Mouse (Mus musculus) heart, adult 9 months (tissue): ENCODE results near the gene Zdhhc16.
"Not testable (repeated sequence)": the region's sequence is repeated elsewhere in the genome, so short reads cannot be mapped to it uniquely, and the experiment has no call there.

Experiments used
- DNase-seq, 2 experiments: peaks; one replicate each; pipeline ENCODE4 v3.0.0; 2022; ENCODE audit warnings: low spot score in 2 of 2

The Zdhhc16 gene

DNA sequence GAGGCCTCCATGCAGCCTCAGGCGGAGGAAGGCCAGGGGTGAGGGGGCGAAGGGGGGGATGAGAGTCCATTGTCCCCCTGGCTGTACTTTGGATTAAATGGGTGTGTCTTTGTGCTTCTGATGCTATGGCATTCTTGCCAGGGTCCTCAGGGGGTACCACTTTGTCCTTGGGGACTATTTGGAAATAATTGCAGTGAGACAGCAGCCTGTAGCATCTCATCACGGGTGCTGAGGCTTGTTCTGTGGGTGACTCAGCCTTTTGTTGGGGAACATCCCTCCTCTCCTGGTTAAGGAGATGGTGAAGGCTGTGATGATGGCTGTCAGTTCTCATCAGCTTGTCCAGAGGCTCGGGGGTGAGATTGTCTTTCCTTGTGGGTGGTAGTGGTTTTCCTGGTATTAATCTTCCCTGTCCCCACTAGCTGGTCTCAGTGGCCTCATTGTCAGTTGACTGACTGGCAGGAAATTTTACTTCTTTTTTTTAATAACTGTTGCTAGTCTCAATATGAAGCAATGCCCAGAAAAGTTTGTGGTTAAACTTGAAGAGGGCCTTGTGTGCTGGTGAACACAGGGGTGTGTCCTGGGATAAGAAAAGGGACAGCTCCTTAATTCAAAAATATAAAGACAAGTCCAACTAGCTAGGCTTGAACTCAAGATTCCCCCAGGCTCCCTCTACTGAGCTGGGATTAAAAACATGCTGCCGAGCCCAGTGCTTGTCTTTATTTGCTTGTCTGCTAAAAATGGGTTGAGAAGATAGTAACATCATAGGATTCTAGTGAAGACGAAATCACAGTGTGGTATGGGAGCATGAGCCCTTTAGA is 19.3 kb upstream of the Zdhhc16 start:
- DNase-seq, result no peak

DNA sequence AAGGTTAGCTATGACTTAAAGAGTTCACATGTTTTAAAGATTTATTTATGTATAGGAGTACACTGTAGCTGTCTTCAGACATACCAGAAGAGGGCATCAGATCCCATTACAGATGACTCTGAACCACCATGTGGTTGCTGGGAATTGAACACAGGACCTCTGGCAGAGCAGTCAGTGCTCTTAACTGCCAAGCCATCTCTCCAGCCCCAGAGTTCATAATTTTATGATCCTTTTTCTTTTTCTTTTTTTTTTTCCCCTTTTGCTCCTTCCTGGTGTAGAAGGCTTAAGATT is 18.7 kb upstream of the Zdhhc16 start:
- DNase-seq, result not testable (repeated sequence)

DNA sequence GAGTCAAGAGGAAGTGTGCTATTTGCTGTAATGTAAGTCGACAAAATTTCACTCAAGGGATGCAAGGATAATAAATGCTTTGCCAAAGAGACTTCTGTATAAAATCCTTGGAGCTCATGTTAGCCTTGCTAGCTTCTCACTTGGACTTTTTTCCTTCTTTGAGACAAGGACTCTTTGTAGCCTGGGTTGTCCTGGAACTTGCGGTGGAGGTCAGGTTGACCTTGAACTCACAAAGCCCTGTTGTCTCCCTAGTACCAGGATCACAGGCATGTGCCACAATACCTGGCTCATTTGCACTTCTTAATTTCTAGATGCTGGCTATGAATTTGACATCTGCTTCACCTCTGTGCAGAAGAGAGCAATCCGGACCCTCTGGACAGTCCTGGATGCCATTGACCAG is 18.0 kb upstream of the Zdhhc16 start:
- no peak for DNase-seq

DNA sequence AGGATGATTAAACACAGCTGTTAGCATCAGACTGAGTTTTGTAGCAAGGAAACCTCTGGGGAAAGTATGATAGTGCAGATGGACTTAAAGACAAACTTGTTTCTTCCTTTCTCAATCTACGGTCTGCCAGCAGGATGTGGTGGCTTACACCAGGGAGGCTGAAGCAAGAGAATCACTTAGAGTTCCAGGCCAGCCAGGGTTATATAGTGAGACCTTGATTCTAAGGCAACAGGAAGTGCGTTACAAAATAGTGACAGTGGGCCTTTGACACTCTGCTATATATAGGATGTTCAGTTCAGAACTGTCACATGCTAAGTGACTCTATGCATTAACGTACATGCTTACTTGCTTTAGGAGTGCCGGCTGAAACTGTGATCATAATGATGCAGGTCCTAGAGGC is 16.4 kb upstream of the Zdhhc16 start:
- DNase-seq, result no peak

DNA sequence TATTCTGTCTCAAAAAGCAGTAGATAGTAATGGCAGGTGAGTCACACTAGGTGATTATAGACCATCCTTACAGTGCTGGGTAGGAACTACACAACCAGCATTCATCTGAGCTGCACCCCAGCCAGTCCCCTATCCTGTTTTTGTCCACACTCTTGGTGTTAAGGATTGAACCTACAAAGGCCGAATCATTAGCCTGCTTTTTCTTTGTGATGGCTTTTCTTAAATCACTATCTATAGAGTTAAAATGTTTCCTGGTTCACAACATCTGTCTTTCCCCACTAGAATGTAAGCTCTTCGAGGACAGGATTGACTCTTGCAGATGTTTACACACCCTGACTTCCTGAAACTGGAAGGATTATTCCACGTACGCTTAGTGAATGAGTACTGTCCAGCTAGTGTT is 13.8 kb upstream of the Zdhhc16 start:
- no peak for DNase-seq

DNA sequence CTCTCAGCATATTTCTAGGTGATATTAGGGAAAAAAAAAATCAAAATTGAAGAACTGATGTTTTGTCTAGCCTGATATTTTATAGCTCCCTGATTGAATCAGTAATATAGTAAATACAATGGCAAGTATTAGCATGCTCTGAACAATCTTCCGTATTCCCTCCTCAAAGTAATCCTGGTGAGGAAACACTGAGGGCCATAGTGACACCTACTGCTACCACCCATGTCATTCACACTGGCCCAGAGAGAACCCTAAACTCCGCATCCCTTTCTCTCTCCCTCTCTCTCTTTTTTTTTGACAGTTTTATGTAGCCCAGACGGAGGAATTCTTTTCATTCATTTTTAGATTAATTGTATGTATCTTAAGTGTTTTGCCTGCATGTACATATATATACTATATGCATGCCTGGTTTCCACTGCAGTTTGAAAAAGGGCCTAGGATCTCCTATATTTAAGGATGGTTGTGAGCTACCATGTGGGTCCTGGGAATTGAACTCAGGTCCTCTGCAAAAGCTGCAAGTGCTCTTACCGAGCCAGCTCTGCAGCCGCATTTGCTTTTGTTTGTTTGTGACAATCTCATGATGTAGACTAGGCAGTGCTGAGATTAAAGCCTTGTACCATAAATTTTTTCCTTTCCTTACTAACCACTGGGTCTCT is 12.7 kb upstream of the Zdhhc16 start:
- DNase-seq, result no peak

DNA sequence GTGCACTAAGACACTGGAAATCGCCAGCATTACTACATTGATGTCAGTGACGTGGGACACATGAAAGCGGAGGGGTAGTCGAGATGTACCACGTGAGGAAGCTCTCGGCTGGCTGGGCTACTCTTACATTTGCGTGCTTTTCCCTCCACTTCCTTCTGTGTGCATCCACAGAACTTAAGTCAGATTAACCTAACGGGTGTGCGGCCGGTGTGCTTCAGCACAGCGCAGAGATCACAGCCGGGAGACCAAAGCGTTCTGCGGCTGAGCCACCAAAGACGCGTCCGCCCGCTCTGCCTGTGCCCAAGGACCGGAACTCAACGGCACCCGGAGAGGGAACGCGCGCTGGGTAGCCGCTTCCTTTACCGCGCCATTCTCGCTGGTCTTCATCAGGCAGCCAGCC is 594 bp upstream of the Zdhhc16 start:
- DNase-seq, result no peak

DNA sequence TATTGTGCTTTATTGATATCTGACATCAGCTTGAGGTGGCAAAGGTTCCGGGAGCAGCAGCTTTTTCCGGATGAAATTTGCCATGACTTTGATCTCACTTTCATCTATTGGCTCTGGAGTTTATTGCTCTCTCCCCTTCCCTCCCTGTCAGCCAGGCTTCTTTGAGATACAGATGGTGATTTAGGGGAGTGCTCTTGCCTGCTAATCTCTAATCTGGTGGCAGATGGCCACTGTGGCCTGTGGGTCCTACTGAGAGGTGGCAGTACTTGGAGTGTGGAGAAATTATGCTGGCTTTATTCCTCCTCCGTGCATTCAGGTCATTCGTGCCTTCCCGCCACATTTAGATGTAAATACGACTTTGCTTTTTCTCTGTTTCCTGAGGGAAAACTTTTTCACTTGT is 844 bp downstream of the Zdhhc16 start:
- DNase-seq, result no peak

DNA sequence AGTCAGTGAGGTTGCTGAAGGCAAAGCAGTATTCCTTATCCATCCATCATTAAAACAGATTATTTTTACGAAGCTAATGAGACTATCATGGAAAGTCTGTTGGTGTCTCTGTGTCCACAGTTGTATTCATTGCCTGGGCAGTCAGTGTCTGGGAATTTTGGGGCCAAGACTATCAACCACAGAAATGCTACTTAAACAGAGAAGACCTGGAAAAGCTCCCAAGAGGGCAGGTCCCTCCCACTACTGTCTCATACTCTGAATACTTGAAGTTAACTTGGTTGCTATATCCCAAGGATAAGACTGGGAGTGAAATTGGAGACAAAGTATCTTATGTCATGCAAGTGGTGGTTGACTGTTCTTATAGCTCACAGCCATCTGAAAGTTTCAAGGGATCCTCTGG is 2.6 kb downstream of the Zdhhc16 start:
- DNase-seq, result no peak

DNA sequence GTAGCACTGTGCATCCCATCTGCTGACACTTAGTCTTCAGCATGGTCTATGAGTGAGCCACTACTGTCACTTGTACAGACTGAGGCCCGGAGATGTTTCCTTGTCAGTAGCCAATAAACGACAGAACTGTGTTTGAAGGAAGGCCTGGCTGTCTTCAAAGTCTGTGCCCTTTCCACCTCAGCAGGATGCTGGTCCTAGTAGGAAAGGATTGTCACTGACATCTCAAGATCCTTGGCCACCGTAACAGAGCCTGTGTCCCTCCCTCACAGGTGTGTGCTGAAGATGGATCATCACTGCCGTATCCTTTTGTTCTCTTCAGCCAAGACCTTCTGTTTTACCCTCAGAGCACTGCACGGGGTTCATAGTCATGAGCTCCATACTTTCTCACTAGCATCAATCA is 5.3 kb downstream of the Zdhhc16 start:
- DNase-seq, result no peak

DNA sequence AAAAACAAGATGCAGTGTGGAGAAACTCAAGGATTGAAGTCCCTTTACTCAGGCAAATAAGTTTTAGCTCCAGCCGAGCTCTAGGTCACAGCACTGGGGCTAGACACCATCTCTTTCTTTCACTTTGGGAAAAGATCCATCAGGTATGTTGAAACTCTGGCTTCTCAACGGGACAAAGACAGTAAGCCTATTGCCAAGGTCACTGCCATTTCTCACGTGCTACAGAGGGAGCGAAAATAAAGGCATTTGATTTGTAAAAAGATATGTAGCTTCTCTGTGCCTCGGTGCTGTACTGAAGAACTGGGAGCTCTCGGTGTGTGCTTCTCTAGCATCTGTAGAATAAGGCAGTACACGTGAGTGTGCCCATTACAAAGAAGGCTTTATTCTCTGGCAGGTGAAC is 10.6 kb downstream of the Zdhhc16 start:
- DNase-seq, result no peak

DNA sequence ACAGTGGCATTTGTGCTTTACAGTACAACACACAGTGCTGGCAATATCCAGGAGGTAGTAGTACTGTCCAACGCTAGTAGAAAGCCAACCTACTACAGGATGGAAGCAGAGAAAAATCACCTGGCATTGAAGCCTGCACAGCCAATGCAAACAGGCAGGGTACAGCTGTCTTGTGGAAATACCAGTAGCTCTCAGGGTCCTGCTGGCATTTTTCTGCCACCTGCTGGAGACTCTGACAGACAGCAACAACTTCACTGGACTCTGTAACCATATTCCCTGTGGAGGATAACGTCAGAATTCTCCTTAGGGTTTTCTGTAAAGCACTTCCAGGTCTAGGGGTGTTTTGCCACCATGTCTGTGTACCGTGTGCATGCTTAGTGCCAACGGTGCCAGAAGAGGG is 19.0 kb downstream of the Zdhhc16 start:
- DNase-seq, result no peak

DNA sequence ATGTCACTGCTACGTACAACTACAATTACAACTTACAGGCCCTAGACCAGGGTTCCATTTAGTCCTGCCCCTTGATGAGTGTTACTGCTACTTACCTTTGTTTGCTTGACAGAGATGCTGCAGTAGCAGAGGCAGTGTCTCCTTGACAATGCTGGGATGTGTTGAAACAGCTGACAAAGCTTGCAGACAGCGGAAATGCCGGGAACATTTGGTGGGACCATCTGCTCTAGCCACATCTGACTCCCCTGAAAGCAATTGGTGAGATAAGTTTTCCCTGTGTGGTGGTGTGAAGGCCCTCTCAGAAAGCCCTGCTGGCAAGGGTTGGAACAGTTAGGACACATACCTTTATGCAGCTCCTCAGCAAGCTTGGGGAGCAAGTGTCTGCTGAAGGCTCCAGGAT is 20.3 kb downstream of the Zdhhc16 start:
- no peak for DNase-seq

DNA sequence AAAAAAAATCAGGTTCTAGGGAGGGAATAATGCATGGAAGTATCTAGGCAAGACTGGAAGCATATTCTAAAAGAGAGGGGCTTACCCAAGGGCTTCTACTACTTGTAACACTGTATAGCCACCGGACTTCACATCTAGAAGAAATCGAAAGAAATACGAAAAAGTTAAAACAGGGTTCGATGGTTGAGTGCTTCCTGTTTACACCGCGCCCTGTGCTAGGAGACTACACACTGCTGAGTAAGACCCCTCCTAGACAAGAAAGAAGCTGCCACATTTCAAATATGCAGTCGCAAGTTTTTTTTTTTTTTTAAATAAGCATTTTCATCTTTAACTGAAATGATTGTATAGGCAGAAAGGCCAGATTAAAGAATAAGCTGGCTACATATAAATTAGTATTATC is 36.3 kb downstream of the Zdhhc16 start:
- DNase-seq, result no peak

DNA sequence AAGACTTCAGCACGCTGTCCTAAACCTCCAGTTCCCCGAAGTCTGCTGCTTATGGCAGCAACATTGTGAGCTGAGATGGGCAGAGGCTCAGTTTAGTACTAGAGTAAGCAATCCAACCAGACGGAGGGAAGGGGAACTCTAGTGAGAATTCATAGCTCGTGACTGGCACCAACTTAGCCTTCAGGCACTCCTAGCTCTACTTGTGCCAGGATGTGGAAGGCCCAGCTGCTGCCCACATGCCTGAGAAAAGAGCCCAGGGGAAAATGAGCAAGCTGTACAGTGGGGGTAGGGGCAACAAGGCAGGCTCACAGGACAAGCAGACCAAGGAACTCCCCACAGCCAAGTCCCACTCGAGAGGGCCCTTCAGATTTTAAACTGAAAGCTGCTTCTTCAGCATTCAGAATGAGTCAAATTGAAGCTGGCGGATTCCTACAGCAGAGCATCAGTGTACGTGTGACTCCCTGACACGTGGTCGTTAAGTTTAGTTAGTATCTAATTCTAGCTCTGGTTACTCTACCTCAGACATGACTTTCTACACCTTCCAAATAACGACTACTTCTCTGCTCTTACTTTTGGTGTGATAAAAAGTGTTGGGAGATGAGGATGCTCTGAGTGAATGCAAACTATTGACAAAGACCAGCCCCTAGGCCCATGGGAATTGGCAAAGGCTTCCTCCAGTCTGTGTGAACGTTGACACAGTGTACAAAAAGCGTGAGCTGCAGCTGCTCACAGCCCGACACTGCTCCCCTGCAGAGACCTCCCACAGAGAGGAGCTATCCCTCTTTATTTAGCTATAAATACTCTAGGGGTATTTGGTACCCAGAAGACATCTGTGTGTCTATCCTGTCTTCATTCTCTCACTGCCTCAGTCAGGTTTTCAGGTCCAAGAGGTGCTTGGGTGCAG is 40.9 kb downstream of the Zdhhc16 start:
- DNase-seq, result no peak

DNA sequence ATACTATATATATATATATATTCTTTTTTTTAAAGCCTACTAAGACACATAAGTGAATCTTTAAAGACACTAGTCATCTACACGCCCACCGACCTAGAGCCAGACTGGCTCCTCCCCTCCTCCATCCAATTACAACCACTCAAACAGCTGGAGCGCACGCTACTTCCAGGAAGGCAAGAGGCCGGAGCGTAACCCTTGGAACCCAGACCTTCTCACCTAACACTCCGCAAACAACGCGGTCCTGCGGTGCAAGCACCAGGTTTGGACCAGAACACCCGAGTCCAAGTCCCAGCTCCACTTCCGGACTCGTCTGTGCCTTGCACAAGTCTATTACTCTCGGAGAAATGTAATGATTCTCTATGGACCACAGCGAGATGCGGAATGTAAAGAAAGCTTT is 47.1 kb downstream of the Zdhhc16 start:
- DNase-seq, result peak; percentile 33 to 34

DNA sequence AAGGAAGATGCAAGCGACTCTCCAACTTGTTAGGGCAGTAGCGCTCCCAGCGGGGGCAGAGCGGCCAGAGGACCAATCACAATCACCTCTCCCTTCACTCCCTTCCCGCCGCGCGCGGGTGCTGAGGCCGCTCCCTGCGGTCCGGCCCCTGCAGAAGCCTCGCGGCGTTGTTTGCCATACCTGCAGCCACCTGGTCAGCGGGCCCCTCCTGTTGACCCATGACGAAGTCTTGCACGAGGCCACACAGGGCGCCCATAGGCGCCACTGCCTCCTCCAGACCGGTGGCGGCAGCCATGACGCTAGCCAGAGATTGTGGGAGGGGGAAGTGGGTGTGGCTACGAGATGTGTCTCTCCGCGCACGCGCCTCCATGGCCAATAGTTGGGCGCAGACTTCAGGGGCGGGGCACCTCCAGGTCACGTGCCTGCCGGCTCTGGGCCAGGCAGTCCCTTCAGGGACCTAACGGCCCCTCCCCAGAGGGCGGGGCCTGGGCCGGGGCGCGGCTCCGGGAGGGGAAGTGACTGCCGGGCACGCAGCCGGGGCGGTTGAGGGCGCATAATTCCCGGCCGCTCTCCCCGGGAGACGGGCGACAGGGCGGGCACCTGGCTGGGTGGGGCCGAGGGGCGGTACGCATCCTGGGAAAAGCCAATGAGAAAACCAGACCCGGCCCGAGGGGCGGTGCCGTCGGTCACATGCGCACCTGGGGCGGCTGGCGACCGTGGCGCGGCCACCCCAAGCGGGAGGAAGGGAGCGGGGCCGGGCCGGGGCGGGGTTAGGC is 47.7 kb downstream of the Zdhhc16 start, which contains the start of gene Mms19:
TSS of gene Mms19 (minus strand) at position 339 of the 776 bp plus-strand sequence.
- peak; percentile 99 for DNase-seq

DNA sequence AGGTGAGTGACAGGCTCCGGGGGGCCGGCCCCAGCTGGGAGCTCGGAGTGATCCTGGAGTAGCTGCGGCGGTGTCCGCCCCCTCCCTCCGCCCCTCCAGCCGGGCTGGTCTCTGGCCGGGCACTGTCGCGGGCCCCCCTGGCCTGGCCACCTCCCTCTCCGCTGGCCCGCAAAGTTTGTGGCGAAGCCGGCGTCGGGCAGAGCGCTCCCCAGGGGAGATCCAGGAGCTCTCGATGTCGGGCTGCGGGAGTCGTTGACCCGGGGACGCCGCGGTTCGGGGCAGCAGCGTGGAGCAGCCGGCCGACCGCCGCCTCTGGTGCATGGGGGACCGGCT is 48.3 kb downstream of the Zdhhc16 start, which contains the start of gene Ubtd1:
TSS of gene Ubtd1 (plus strand) at position 169 of the 333 bp plus-strand sequence.
- DNase-seq, result no peak

DNA sequence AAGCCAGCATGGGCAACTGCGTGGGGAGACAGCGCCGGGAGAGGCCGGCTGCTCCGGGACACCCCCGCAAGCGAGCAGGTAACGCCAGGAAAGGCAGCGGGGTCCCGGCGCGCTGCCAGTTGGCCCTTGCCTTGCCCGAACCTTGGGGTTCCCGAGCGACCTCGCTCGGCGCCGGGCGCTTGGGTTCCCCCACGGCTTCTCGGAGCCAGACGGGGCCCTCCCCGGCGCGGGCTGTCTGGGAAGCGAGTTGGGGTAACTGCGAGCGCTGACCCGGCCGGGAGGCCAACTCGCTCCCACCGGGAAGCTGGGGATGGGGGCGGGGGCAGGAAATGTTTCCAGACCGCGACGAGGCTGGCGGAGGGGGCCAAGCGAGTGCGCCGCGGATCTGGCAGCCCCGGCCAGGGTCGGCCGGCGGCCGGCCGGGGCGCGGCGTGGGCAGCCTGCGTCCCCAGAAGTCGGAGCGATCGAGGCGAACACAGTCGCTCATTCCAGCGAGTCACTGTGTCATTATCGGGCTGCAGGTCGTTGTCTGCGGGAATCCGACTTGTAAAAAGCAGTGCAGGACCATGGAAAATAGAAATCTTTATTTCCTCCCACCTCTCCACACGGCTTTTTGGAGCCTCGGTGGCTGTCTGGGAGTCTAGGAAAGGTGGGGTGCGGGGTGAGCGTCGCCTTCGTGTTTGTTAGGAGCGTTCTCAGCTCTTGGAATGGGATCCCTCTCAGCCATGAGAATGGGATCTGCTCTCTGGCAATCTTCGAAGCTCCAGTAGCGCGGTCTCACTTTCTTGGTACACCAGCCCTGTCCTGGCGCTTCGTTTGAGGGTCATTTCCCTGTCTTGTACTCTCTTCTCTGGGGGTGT is 48.9 kb downstream of the Zdhhc16 start:
- DNase-seq, result peak in 1 of 2 experiments; percentile 37

DNA sequence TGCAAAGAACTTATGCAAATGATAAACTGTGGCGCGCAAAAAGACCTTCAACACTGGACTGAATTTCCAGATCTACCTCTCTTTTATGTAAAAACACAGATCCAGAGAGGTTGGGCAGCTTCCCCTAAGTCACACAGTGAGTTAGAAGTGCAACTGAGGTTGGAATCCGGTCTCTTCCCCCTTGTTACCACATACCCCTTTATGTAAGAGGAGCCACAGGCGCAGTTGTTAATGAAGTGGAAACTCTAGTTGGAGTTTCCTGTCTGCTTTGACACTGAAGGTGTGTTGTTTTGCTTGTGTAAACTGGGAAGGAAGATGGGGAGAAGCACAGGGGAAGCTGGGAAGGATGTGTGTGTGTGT is 49.5 kb downstream of the Zdhhc16 start:
- DNase-seq, result no peak

DNA sequence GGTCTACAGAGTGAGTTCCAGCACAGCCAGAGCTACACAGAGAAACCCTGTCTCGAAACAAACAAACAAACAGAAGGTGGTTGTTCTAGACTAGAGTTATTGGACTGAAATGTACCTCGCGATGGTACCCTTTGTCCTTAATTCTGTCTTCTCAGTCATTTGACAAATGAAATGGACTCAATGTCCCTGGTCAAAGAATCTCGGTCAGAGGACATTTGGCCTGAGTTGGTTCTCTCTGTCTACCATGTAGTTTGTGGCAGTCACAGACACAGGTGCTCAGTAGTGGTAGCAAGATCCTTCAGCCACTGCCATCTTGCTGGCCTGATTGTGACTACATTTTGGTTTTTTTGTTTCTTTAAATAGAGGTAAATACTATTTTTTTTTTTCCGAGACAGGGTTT is 52.7 kb downstream of the Zdhhc16 start:
- DNase-seq, result no peak
